Mouse (Mus musculus) ES-Bruce4 (cell line): ENCODE results near the gene Mon2.

ENCODE experiments used
- CTCF ChIP-seq: IDR thresholded peaks from one replicate; pipeline ENCODE4 v1.8.1; 2011; ENCODE audit warnings: low read depth, low read length
- POLR2A ChIP-seq: IDR thresholded peaks from one replicate; pipeline ENCODE4 v1.8.1; 2011; ENCODE audit warnings: low read length; ENCODE audit not compliant: insufficient read depth

DNA sequence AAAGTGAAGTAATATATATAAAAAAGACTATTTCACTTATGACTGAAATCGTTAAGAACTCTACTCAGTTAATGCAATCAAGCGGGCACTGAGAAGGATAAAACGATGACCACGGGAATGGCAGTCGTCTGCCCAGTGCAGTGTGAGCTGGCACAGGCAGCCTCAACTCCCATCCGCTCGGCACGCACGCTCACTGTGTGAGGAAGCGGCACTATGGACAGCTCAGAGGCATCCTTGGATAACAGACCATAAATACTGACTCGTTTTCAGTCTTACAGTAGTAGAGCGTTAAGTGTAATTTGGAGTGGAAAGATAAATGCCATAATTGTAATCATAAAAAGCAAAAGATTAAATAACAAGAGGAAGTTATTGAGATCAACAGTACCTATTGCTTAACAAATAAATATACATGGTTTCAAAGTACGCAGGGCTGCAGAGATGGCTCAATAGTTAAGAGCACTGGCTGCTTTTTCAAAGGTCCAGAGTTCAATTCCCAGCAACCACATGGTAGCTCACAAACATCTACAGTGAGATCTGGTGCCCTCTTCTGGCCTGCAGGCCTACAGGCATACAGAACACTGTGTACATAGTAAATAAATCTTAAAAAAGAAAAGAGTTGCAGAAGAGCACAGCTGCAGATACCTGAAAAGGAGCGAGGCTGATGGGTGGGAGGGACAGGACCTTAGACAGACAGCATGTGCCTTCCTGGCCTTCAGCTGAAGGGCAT lies 44.5 kb upstream of the Mon2 start:
- TF ChIP-seq CTCF, result no peak
- no peak for TF ChIP-seq POLR2A
